In the genomic region with DNA sequence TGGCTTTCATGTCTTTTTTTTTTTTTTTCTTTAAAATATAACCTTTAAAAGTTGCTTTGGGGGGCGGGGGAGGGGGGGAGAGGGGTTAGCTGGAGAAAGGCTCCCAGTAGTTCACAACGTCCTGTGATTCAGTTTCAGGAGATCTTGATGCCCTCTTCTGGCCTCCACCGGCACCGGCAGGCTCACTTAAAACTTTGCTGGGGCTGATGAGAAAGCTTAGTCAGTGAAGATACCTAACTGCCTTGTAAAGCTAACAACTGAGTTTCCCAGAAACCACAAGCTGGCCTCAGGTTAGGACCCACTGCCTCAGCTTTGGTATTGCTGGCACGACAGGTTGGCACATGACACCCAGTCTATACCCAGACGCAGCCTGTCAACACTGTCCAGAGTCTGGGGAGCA, we compare ENCODE assay signal across 8 mouse cellular contexts. TPM values are rescaled to one million over a fixed set of nuclear protein-coding genes. Genes with fewer than 3 reads are reported as not detected.
A peak's percentile ranks its signal among the peaks of the same experiment; 100 is the strongest.
DNase-seq lines count a peak whose midpoint lies in the region; ATAC-seq and TF ChIP-seq lines count a peak whose summit lies in the region.

No protein-coding gene starts in this region.

- peak overlapping the region; percentile 96; the same call in 1 of the 2 replicates for H3K4me2 ChIP-seq in heart, embryonic 11.5 days
- peak overlapping the region; percentile 99; the same call in 1 of the 2 replicates for H3K4me2 ChIP-seq in limb, embryonic 15.5 days

- no peak for TF ChIP-seq POLR2A in ES-Bruce4 (IDR thresholded peaks at IDR 0.05; ENCODE audit: insufficient read depth, low read length)

- 20% methylated on average over 6 of the region's 6 CpGs for WGBS in heart, embryonic 11.5 days (ENCODE audit: insufficient replicate concordance)
- 12% methylated on average over 6 of the region's 6 CpGs for WGBS in limb, embryonic 15.5 days

- no peak overlapping the region for H3K27ac ChIP-seq in ES-Bruce4 (ENCODE audit: insufficient read depth, low read length)
- H3K27ac ChIP-seq in heart, embryonic 11.5 days (ENCODE audit: low read depth, low read length) = no peak overlapping the region
- no peak overlapping the region for H3K27ac ChIP-seq in limb, embryonic 15.5 days

- no peaks in the 10 kb centered on the region for H3K9me3 ChIP-seq in ES-Bruce4 (replicated peaks; ENCODE audit: control insufficient read depth, insufficient read depth, low read length, poor library complexity, severe bottlenecking)
- no peaks in the 10 kb centered on the region for H3K9me3 ChIP-seq in heart, embryonic 11.5 days (replicated peaks; ENCODE audit: control insufficient read depth, low read length)
- H3K9me3 ChIP-seq in limb, embryonic 15.5 days = no peaks in the 10 kb centered on the region

- DNase-seq in CD4-positive helper T cell, adult 2 months (ENCODE audit: low read depth, low spot score) = peak; percentile 65
- DNase-seq in natural killer cell, adult 2 months (ENCODE audit: low spot score in 2 of 2) = peak; percentile 42 to 48
- no peak for DNase-seq in frontal cortex, postnatal 25 days (ENCODE audit: low spot score in 2 of 2)
- DNase-seq in layer of hippocampus, postnatal 10 days (ENCODE audit: low spot score in 2 of 2) = no peak
- no peak for DNase-seq in right cerebral cortex, adult 18-20 months

- no peak overlapping the region for H3K4me3 ChIP-seq in ES-Bruce4 (ENCODE audit: low read depth, low read length)
- H3K4me3 ChIP-seq in heart, embryonic 11.5 days (ENCODE audit: low read depth, low read length) = no peak overlapping the region; the same call in 1 of the 2 replicates
- no peak overlapping the region; the same call in 1 of the 2 replicates for H3K4me3 ChIP-seq in limb, embryonic 15.5 days

- TF ChIP-seq CTCF in ES-Bruce4 (IDR thresholded peaks at IDR 0.05; ENCODE audit: low read depth, low read length) = peak; percentile 56

- no peak for TF ChIP-seq EP300 in ES-Bruce4 (IDR thresholded peaks at IDR 0.05; ENCODE audit: insufficient read depth, low read depth, low read length)

- peaks cover 7% of the 10 kb centered on the region for H3K4me1 ChIP-seq in ES-Bruce4 (ENCODE audit: control insufficient read depth, insufficient read depth, low read length)
- H3K4me1 ChIP-seq in heart, embryonic 11.5 days (ENCODE audit: control insufficient read depth, insufficient read depth, low read length) = peaks cover 25% of the 10 kb centered on the region; the same call in 1 of the 2 replicates
- H3K4me1 ChIP-seq in limb, embryonic 15.5 days = peaks cover 27% of the 10 kb centered on the region

- no peak for ATAC-seq in heart, embryonic 11.5 days (replicated peaks; ENCODE audit: insufficient number of reproducible peaks, low FRiP score, low TSS enrichment)
- ATAC-seq in limb, embryonic 15.5 days (ENCODE audit: insufficient number of reproducible peaks, low FRiP score, low TSS enrichment, low read depth) = no peak

- H3K27me3 ChIP-seq in ES-Bruce4 (ENCODE audit: control insufficient read depth, insufficient read depth, low read length, poor library complexity, severe bottlenecking) = no peaks in the 10 kb centered on the region
- peaks cover 31% of the 10 kb centered on the region for H3K27me3 ChIP-seq in heart, embryonic 11.5 days (ENCODE audit: control insufficient read depth, insufficient read depth, low read length)
- H3K27me3 ChIP-seq in limb, embryonic 15.5 days = peaks cover 46% of the 10 kb centered on the region

- no peaks in the 10 kb centered on the region for H3K36me3 ChIP-seq in ES-Bruce4 (ENCODE audit: control insufficient read depth, insufficient read depth, low read length, poor library complexity, severe bottlenecking)
- no peaks in the 10 kb centered on the region for H3K36me3 ChIP-seq in heart, embryonic 11.5 days (ENCODE audit: control insufficient read depth, insufficient read depth, low read length)
- H3K36me3 ChIP-seq in limb, embryonic 15.5 days = no peaks in the 10 kb centered on the region

- peak overlapping the region; percentile 94; the same call in 1 of the 2 replicates for H3K9ac ChIP-seq in ES-Bruce4 (ENCODE audit: low read depth, poor library complexity, severe bottlenecking)
- H3K9ac ChIP-seq in heart, embryonic 11.5 days (ENCODE audit: low read depth, low read length) = no peak overlapping the region
- H3K9ac ChIP-seq in limb, embryonic 15.5 days = no peak overlapping the region

RNA-seq across cellular contexts. Expression of a gene that starts 0.9 kb away (rescaled TPM):
- 36.6 and 45.6 TPM in 2 replicates for polyA plus RNA-seq in ES-Bruce4 (2011; ENCODE audit: insufficient read depth, insufficient read length, low read depth, missing spikeins)
- polyA plus RNA-seq in heart, embryonic 11.5 days (2014; fragmentation: Nextera tagmentation; extraction: Ambion mirVana) = 12.2 and 15.3 TPM in 2 replicates
- 34.8 and 36.6 TPM in 2 replicates for polyA plus RNA-seq in limb, embryonic 15.5 days (2015; fragmentation: Nextera tagmentation; extraction: Ambion mirVana)
- 1 to 10 TPM; 1.7 to 4.1 TPM for total RNA-seq in layer of hippocampus, postnatal 10 days (2021)

RNA-seq across cellular contexts. Expression of a gene that starts 22.5 kb away (rescaled TPM):
- polyA plus RNA-seq in ES-Bruce4 (2011; ENCODE audit: insufficient read depth, insufficient read length, low read depth, missing spikeins) = 70.7 and 85.2 TPM in 2 replicates
- 219 and 233 TPM in 2 replicates for polyA plus RNA-seq in heart, embryonic 11.5 days (2014; fragmentation: Nextera tagmentation; extraction: Ambion mirVana)
- 166 and 185 TPM in 2 replicates for polyA plus RNA-seq in limb, embryonic 15.5 days (2015; fragmentation: Nextera tagmentation; extraction: Ambion mirVana)
- 10 to 100 TPM; 78.4 to 92.4 TPM for total RNA-seq in layer of hippocampus, postnatal 10 days (2021)

RNA-seq across cellular contexts. Expression of a gene that starts 31.7 kb away (rescaled TPM):
- polyA plus RNA-seq in ES-Bruce4 (2011; ENCODE audit: insufficient read depth, insufficient read length, low read depth, missing spikeins) = 15.4 and 30.0 TPM in 2 replicates
- polyA plus RNA-seq in heart, embryonic 11.5 days (2014; fragmentation: Nextera tagmentation; extraction: Ambion mirVana) = 6.3 and 6.6 TPM in 2 replicates
- 4.8 and 4.9 TPM in 2 replicates for polyA plus RNA-seq in limb, embryonic 15.5 days (2015; fragmentation: Nextera tagmentation; extraction: Ambion mirVana)
- total RNA-seq in layer of hippocampus, postnatal 10 days (2021) = 1 to 10 TPM; 3.9 to 4.8 TPM

RNA-seq across cellular contexts. Expression of a gene that starts 37.9 kb away (rescaled TPM):
- 4.9 and 7.3 TPM in 2 replicates for polyA plus RNA-seq in ES-Bruce4 (2011; ENCODE audit: insufficient read depth, insufficient read length, low read depth, missing spikeins)
- 2.3 and 3.1 TPM in 2 replicates for polyA plus RNA-seq in heart, embryonic 11.5 days (2014; fragmentation: Nextera tagmentation; extraction: Ambion mirVana)
- 4.9 and 7.4 TPM in 2 replicates for polyA plus RNA-seq in limb, embryonic 15.5 days (2015; fragmentation: Nextera tagmentation; extraction: Ambion mirVana)
- total RNA-seq in layer of hippocampus, postnatal 10 days (2021) = 100 to 1,000 TPM; 104 to 107 TPM

RNA-seq across cellular contexts. Expression of a gene that starts 50.1 kb away (rescaled TPM):
- 2.0 and 2.4 TPM in 2 replicates for polyA plus RNA-seq in ES-Bruce4 (2011; ENCODE audit: insufficient read depth, insufficient read length, low read depth, missing spikeins)
- 1.6 and 2.2 TPM in 2 replicates for polyA plus RNA-seq in heart, embryonic 11.5 days (2014; fragmentation: Nextera tagmentation; extraction: Ambion mirVana)
- 4.2 and 6.3 TPM in 2 replicates for polyA plus RNA-seq in limb, embryonic 15.5 days (2015; fragmentation: Nextera tagmentation; extraction: Ambion mirVana)
- 1 to 10 TPM in 1 of 2 experiments, under 1 TPM in 1; 0.87 to 1.7 TPM for total RNA-seq in layer of hippocampus, postnatal 10 days (2021)

Comparison
In these comparisons a context has a peak if more than half of its experiments do, and no peak if none do; other contexts are left out.
1. DNase-seq: peak in CD4-positive helper T cell, adult 2 months (single experiment) and natural killer cell, adult 2 months (2 of 2); none in frontal cortex, postnatal 25 days (0 of 2), layer of hippocampus, postnatal 10 days (0 of 2) and right cerebral cortex, adult 18-20 months (single experiment).